Mouse (Mus musculus) embryonic facial prominence, embryonic 15.5 days (tissue): Measurements from ENCODE around the gene 1700001C19Rik. TPM values are rescaled to one million over a fixed set of nuclear protein-coding genes. Genes with fewer than 3 reads are reported as not detected.
A peak's percentile ranks its signal among the peaks of the same experiment; 100 is the strongest.
"Not testable (repeated sequence)": the region's sequence is repeated elsewhere in the genome, so short reads cannot be mapped to it uniquely, and the experiment has no call there.

Source experiments
- ATAC-seq: fragments of 200-750 bp; cut with Nextera tagmentation; 2 replicates; pipeline ENCODE4 v1.8.0; 2017; ENCODE audit warnings: low read depth, moderate TSS enrichment; ENCODE audit not compliant: insufficient number of reproducible peaks, low FRiP score, low TSS enrichment
- H3K27ac ChIP-seq: fragments of 300-500 bp; sonication (generic); replicated peaks from 2 replicates; pipeline ENCODE4 v1.5.1; 2015; ENCODE audit warnings: mild to moderate bottlenecking, inconsistent platforms
- H3K27me3 ChIP-seq: fragments of 300-500 bp; sonication (generic); 2 replicates; pipeline ENCODE4 v1.6.1; 2015; ENCODE audit warnings: inconsistent platforms
- H3K36me3 ChIP-seq: fragments of 300-500 bp; sonication (generic); 2 replicates; pipeline ENCODE4 v1.6.1; 2015; ENCODE audit warnings: mild to moderate bottlenecking, inconsistent platforms
- H3K4me1 ChIP-seq: fragments of 300-500 bp; sonication (generic); 2 replicates; pipeline ENCODE4 v1.6.1; 2015; ENCODE audit warnings: inconsistent platforms
- H3K4me2 ChIP-seq: fragments of 300-500 bp; sonication (generic); replicated peaks from 2 replicates; pipeline ENCODE4 v1.6.1; 2015; ENCODE audit warnings: mild to moderate bottlenecking, inconsistent platforms
- H3K4me3 ChIP-seq: fragments of 300-500 bp; sonication (generic); replicated peaks from 2 replicates; pipeline ENCODE4 v1.5.1; 2015; ENCODE audit warnings: mild to moderate bottlenecking, inconsistent platforms
- H3K9ac ChIP-seq: fragments of 300-500 bp; sonication (generic); 2 replicates; pipeline ENCODE4 v1.6.1; 2015; ENCODE audit warnings: inconsistent platforms
- H3K9me3 ChIP-seq: fragments of 300-500 bp; sonication (generic); replicated peaks from 2 replicates; pipeline ENCODE4 v1.6.1; 2016; ENCODE audit warnings: inconsistent platforms
- WGBS: fragments of 180-500 bp; shearing (Covaris S2); methylation state at CpG from one replicate; pipeline ENCODE4 v1.1.7; 2015; 5-methylcytosine and 5-hydroxymethylcytosine counted together
- polyA plus RNA-seq: library from polyadenylated mRNA; unstranded; fragments of >200 nt; fragmentation: Nextera tagmentation; extraction: Ambion mirVana; gene quantifications from 2 replicates; pipeline ENCODE4 v1.2.1, GENCODE M21; 2015

Gene 1700001C19Rik
- polyA plus RNA-seq, 1 experiment from 2014 or later, result 0.31 TPM

GRCm38 (mm10) chr17:47428831-47429304 lies 8.3 kb downstream of the 1700001C19Rik start:
- Histone ChIP-seq H3K9ac (no peak overlapping the region), H3K4me2 (no peak overlapping the region)

GRCm38 (mm10) chr17:47427316-47427715 lies 9.9 kb downstream of the 1700001C19Rik start:
- Histone ChIP-seq H3K4me3 (no peak overlapping the region), H3K36me3 (no peaks in the 10 kb centered on the region), H3K4me1 (peaks cover 5% of the 10 kb centered on the region; the same call in 1 of the 2 replicates), H3K4me2 (no peak overlapping the region), H3K27me3 (no peaks in the 10 kb centered on the region), H3K9me3 (no peaks in the 10 kb centered on the region), H3K9ac (no peak overlapping the region), H3K27ac (no peak overlapping the region)
- no peak for ATAC-seq
- 75% methylated on average over 6 of the region's 6 CpGs for WGBS

More at GRCm38 (mm10) chr17:47428831-47429304, 8.3 kb downstream of the 1700001C19Rik start:
- Histone ChIP-seq H3K27me3 (no peaks in the 10 kb centered on the region), H3K27ac (no peak overlapping the region), H3K36me3 (no peaks in the 10 kb centered on the region), H3K4me1 (peaks cover 5% of the 10 kb centered on the region; the same call in 1 of the 2 replicates), H3K4me3 (no peak overlapping the region), H3K9me3 (no peaks in the 10 kb centered on the region)
- 16% methylated on average over 8 of the region's 8 CpGs for WGBS
- ATAC-seq, result no peak

- WGBS, result 79% methylated on average over 6 of the region's 6 CpGs
- Histone ChIP-seq H3K27me3 (no peaks in the 10 kb centered on the region), H3K4me1 (peaks cover 5% of the 10 kb centered on the region; the same call in 1 of the 2 replicates), H3K27ac (no peak overlapping the region), H3K36me3 (no peaks in the 10 kb centered on the region), H3K9me3 (no peaks in the 10 kb centered on the region), H3K9ac (no peak overlapping the region), H3K4me3 (no peak overlapping the region), H3K4me2 (no peak overlapping the region)
- ATAC-seq, result no peak
These were observed 13.0 kb downstream of the 1700001C19Rik start for GRCm38 (mm10) chr17:47424186-47424585.

GRCm38 (mm10) chr17:47422616-47423015 lies 14.6 kb downstream of the 1700001C19Rik start:
- not testable (repeated sequence) for H3K27me3 ChIP-seq, H3K9me3 ChIP-seq, H3K9ac ChIP-seq, H3K4me1 ChIP-seq, H3K4me3 ChIP-seq, ATAC-seq, H3K36me3 ChIP-seq, H3K4me2 ChIP-seq, H3K27ac ChIP-seq
- 87% methylated on average over 1 of the region's 1 CpGs for WGBS

- Histone ChIP-seq H3K27ac (no peak overlapping the region), H3K27me3 (no peaks in the 10 kb centered on the region), H3K4me3 (no peak overlapping the region), H3K4me1 (no peaks in the 10 kb centered on the region), H3K9ac (no peak overlapping the region), H3K9me3 (no peaks in the 10 kb centered on the region), H3K36me3 (no peaks in the 10 kb centered on the region), H3K4me2 (no peak overlapping the region)
- ATAC-seq, result no peak
- WGBS, result 79% methylated on average over 3 of the region's 3 CpGs
These were observed 15.6 kb downstream of the 1700001C19Rik start for GRCm38 (mm10) chr17:47421566-47421965.

- no peaks in the 10 kb centered on the region for H3K27me3 ChIP-seq
- no peak overlapping the region for H3K9ac ChIP-seq
- no peak overlapping the region for H3K4me2 ChIP-seq
- ATAC-seq, result no peak
- no peak overlapping the region for H3K27ac ChIP-seq
- no peaks in the 10 kb centered on the region for H3K9me3 ChIP-seq
- WGBS, result 60% methylated on average over 2 of the region's 2 CpGs
- no peaks in the 10 kb centered on the region for H3K4me1 ChIP-seq
- H3K4me3 ChIP-seq, result no peak overlapping the region
- no peaks in the 10 kb centered on the region for H3K36me3 ChIP-seq
These were observed 17.0 kb downstream of the 1700001C19Rik start for GRCm38 (mm10) chr17:47420195-47420594.

- H3K9me3 ChIP-seq, H3K4me1 ChIP-seq, ATAC-seq, H3K27ac ChIP-seq, H3K9ac ChIP-seq, H3K36me3 ChIP-seq: not testable (repeated sequence)
- 2% methylated on average over 74 of the region's 74 CpGs for WGBS
- Histone ChIP-seq H3K27me3 (peaks cover 25% of the 10 kb centered on the region), H3K4me3 (peak overlapping the region; percentile 39), H3K4me2 (peak overlapping the region; percentile 67)
These were observed 27.0 kb downstream of the 1700001C19Rik start for GRCm38 (mm10) chr17:47409897-47410861.

GRCm38 (mm10) chr17:47408558-47408898 lies 28.6 kb downstream of the 1700001C19Rik start:
- Histone ChIP-seq H3K4me1 (0 out of 2 replicates have a peak, but pooled peaks cover 8% of the 10 kb centered on the region), H3K9me3 (no peaks in the 10 kb centered on the region), H3K27me3 (peaks cover 27% of the 10 kb centered on the region), H3K36me3 (no peaks in the 10 kb centered on the region), H3K4me3 (no peak overlapping the region), H3K4me2 (no peak overlapping the region), H3K9ac (no peak overlapping the region), H3K27ac (no peak overlapping the region)
- peak; percentile 26; the same call in 1 of the 2 replicates for ATAC-seq
- WGBS, result 20% methylated on average over 8 of the region's 8 CpGs

- no peak overlapping the region for H3K4me3 ChIP-seq
- H3K36me3 ChIP-seq, result no peaks in the 10 kb centered on the region
- peaks cover 27% of the 10 kb centered on the region for H3K27me3 ChIP-seq
- 0 out of 2 replicates have a peak, but pooled peaks have one; percentile 6 for ATAC-seq
- no peak overlapping the region for H3K4me2 ChIP-seq
- H3K9me3 ChIP-seq, result no peaks in the 10 kb centered on the region
- H3K9ac ChIP-seq, result no peak overlapping the region
- H3K27ac ChIP-seq, result no peak overlapping the region
- 57% methylated on average over 10 of the region's 10 CpGs for WGBS
- 0 out of 2 replicates have a peak, but pooled peaks cover 8% of the 10 kb centered on the region for H3K4me1 ChIP-seq
These were observed 29.2 kb downstream of the 1700001C19Rik start for GRCm38 (mm10) chr17:47407717-47408557.

GRCm38 (mm10) chr17:47400451-47400850 lies 36.7 kb downstream of the 1700001C19Rik start, which contains the start of gene Guca1a:
Gene Guca1a (minus strand): TSS chr17:47400584.
- no peak within 1 kb of the TSS for H3K9ac ChIP-seq
- H3K4me1 ChIP-seq, result peaks cover 4% of the 10 kb centered on the region; the same call in 1 of the 2 replicates
- ATAC-seq, result no peak
- H3K4me2 ChIP-seq, result no peak within 1 kb of the TSS
- WGBS, result 29% methylated on average over 10 of the region's 10 CpGs
- H3K36me3 ChIP-seq, result no peaks in the 10 kb centered on the region
- H3K27ac ChIP-seq, result no peak within 1 kb of the TSS
- no peaks in the 10 kb centered on the region for H3K9me3 ChIP-seq
- H3K4me3 ChIP-seq, result no peak within 1 kb of the TSS
- peaks cover 16% of the 10 kb centered on the region for H3K27me3 ChIP-seq

GRCm38 (mm10) chr17:47399091-47399490 lies 38.1 kb downstream of the 1700001C19Rik start:
- no peaks in the 10 kb centered on the region for H3K36me3 ChIP-seq
- WGBS, result 82% methylated on average over 8 of the region's 8 CpGs
- no peak overlapping the region for H3K4me2 ChIP-seq
- no peak overlapping the region for H3K4me3 ChIP-seq
- no peak overlapping the region for H3K27ac ChIP-seq
- H3K9me3 ChIP-seq, result no peaks in the 10 kb centered on the region
- no peak overlapping the region for H3K9ac ChIP-seq
- no peak for ATAC-seq
- peaks cover 19% of the 10 kb centered on the region for H3K27me3 ChIP-seq
- peaks cover 18% of the 10 kb centered on the region for H3K4me1 ChIP-seq
